Mouse (Mus musculus) kidney, postnatal 0 days (tissue): ENCODE results near the gene Cisd2. TPM values are rescaled to one million over a fixed set of nuclear protein-coding genes. Genes with fewer than 3 reads are reported as not detected.
A peak's percentile ranks its signal among the peaks of the same experiment; 100 is the strongest.

Experiments
- ATAC-seq: fragments of 200-750 bp; cut with Nextera tagmentation; replicated peaks from 2 replicates; pipeline ENCODE4 v1.8.0; 2017; ENCODE audit warnings: low read depth, moderate number of reproducible peaks, moderate TSS enrichment, moderate library complexity; ENCODE audit not compliant: low FRiP score
- DNase-seq: peaks from one replicate; pipeline ENCODE4 v3.0.0-alpha.2; 2016; ENCODE audit warnings: low spot score
- H3K27ac ChIP-seq: fragments of 300-500 bp; sonication (generic); 2 replicates; pipeline ENCODE4 v1.5.1; 2014; ENCODE audit warnings: mild to moderate bottlenecking
- H3K27me3 ChIP-seq: fragments of 300-500 bp; sonication (generic); 2 replicates; pipeline ENCODE4 v1.6.1; 2014; ENCODE audit warnings: low read length, mixed read lengths; ENCODE audit not compliant: insufficient read depth
- H3K36me3 ChIP-seq: fragments of 300-500 bp; sonication (generic); 2 replicates; pipeline ENCODE4 v1.6.1; 2014; ENCODE audit warnings: low read length, mixed read lengths; ENCODE audit not compliant: insufficient read depth
- H3K4me1 ChIP-seq: fragments of 300-500 bp; sonication (generic); replicated peaks from 2 replicates; pipeline ENCODE4 v1.6.1; 2014; ENCODE audit warnings: antibody characterized with exemption, low read length, mixed read lengths; ENCODE audit not compliant: insufficient read depth
- H3K4me2 ChIP-seq: fragments of 300-500 bp; sonication (generic); 2 replicates; pipeline ENCODE4 v1.6.1; 2014; ENCODE audit warnings: mild to moderate bottlenecking, low read length, moderate library complexity, mixed read lengths
- H3K4me3 ChIP-seq: fragments of 300-500 bp; sonication (generic); replicated peaks from 2 replicates; pipeline ENCODE4 v1.5.1; 2014; ENCODE audit warnings: low read depth, low read length
- H3K9ac ChIP-seq: fragments of 300-500 bp; sonication (generic); 2 replicates; pipeline ENCODE4 v1.6.1; 2014; ENCODE audit warnings: low read depth, low read length
- H3K9me3 ChIP-seq: fragments of 300-500 bp; sonication (generic); replicated peaks from 2 replicates; pipeline ENCODE4 v1.6.1; 2016; ENCODE audit warnings: low read length, inconsistent platforms, mixed read lengths
- CTCF ChIP-seq: IDR thresholded peaks from 2 replicates; pipeline ENCODE4 v1.5.1; 2016; ENCODE audit warnings: antibody characterized with exemption, low read depth, mild to moderate bottlenecking, moderate library complexity
- WGBS: fragments of 180-500 bp; shearing (Covaris S2); extraction: QIAGEN DNeasy Blood & Tissue Kit; methylation state at CpG from one replicate; pipeline ENCODE4 v1.1.7; 2014; 5-methylcytosine and 5-hydroxymethylcytosine counted together
- polyA plus RNA-seq: library from polyadenylated mRNA; unstranded; fragments of >200 nt; fragmentation: Nextera tagmentation; extraction: Ambion mirVana; gene quantifications from 2 replicates; pipeline ENCODE4 v1.2.1, GENCODE M21; 2015

Gene Cisd2
- polyA plus RNA-seq = 57.8 and 65.2 TPM in 2 replicates

- H3K4me2 ChIP-seq = peak within 1 kb of the TSS; percentile 77
- peaks cover 13% of the 10 kb centered on the region; the same call in 1 of the 2 replicates for H3K4me1 ChIP-seq
- no peaks in the 10 kb centered on the region for H3K9me3 ChIP-seq
- DNase-seq (no peak), ATAC-seq (peak; percentile 26; the same call in 1 of the 2 replicates)
- peak within 1 kb of the TSS; percentile 82 for H3K9ac ChIP-seq
- H3K36me3 ChIP-seq = no peaks in the 10 kb centered on the region
- H3K27me3 ChIP-seq = no peaks in the 10 kb centered on the region
- WGBS = 2% methylated on average over 8 of the region's 8 CpGs
- H3K27ac ChIP-seq = peak within 1 kb of the TSS; percentile 97
- peak within 1 kb of the TSS; percentile 80 for H3K4me3 ChIP-seq
- no peak for TF ChIP-seq CTCF
Observed at GRCm38 (mm10) chr3:135423608-135424212, at the start of gene Cisd2. Gene Cisd2, minus strand, starts transcription at chr3:135423925.

GRCm38 (mm10) chr3:135470823-135471222 is 47.1 kb upstream of the Cisd2 start:
- no peak overlapping the region for H3K9ac ChIP-seq
- no peak overlapping the region for H3K4me2 ChIP-seq
- H3K27ac ChIP-seq = no peak overlapping the region
- no peaks in the 10 kb centered on the region for H3K4me1 ChIP-seq
- 67% methylated on average over 1 of the region's 1 CpGs for WGBS
- no peaks in the 10 kb centered on the region for H3K36me3 ChIP-seq
- no peak for DNase-seq
- no peak for TF ChIP-seq CTCF
- H3K27me3 ChIP-seq = no peaks in the 10 kb centered on the region
- no peak for ATAC-seq
- H3K4me3 ChIP-seq = no peak overlapping the region
- H3K9me3 ChIP-seq = no peaks in the 10 kb centered on the region

GRCm38 (mm10) chr3:135469974-135470373 is 46.2 kb upstream of the Cisd2 start:
- Histone ChIP-seq H3K27ac (no peak overlapping the region), H3K4me3 (no peak overlapping the region)
- 33% methylated on average over 4 of the region's 4 CpGs for WGBS

GRCm38 (mm10) chr3:135469146-135469545 is 45.4 kb upstream of the Cisd2 start:
- Histone ChIP-seq H3K4me1 (no peaks in the 10 kb centered on the region), H3K4me3 (no peak overlapping the region), H3K9ac (no peak overlapping the region), H3K4me2 (no peak overlapping the region), H3K27ac (no peak overlapping the region), H3K27me3 (no peaks in the 10 kb centered on the region), H3K36me3 (0 out of 2 replicates have a peak, but pooled peaks cover 3% of the 10 kb centered on the region), H3K9me3 (no peaks in the 10 kb centered on the region)
- WGBS = 47% methylated on average over 3 of the region's 3 CpGs
- DNase-seq (no peak), ATAC-seq (peak; percentile 35; the same call in 1 of the 2 replicates)
- no peak for TF ChIP-seq CTCF

More at GRCm38 (mm10) chr3:135469974-135470373, 46.2 kb upstream of the Cisd2 start:
- DNase-seq (peak; percentile 36), ATAC-seq (no peak; the same call in 1 of the 2 replicates)
- Histone ChIP-seq H3K36me3 (no peaks in the 10 kb centered on the region), H3K9ac (no peak overlapping the region), H3K4me2 (no peak overlapping the region), H3K9me3 (no peaks in the 10 kb centered on the region), H3K27me3 (no peaks in the 10 kb centered on the region), H3K4me1 (no peaks in the 10 kb centered on the region)
- TF ChIP-seq CTCF = no peak

GRCm38 (mm10) chr3:135468402-135468801 is 44.7 kb upstream of the Cisd2 start:
- no peak for TF ChIP-seq CTCF
- H3K4me3 ChIP-seq = no peak overlapping the region
- DNase-seq (no peak), ATAC-seq (no peak)
- H3K4me1 ChIP-seq = no peaks in the 10 kb centered on the region
- 85% methylated on average over 1 of the region's 1 CpGs for WGBS
- no peak overlapping the region for H3K4me2 ChIP-seq
- no peaks in the 10 kb centered on the region for H3K9me3 ChIP-seq
- no peaks in the 10 kb centered on the region for H3K27me3 ChIP-seq
- H3K27ac ChIP-seq = no peak overlapping the region
- 0 out of 2 replicates have a peak, but pooled peaks cover 3% of the 10 kb centered on the region for H3K36me3 ChIP-seq
- H3K9ac ChIP-seq = no peak overlapping the region

GRCm38 (mm10) chr3:135458981-135459380 is 35.3 kb upstream of the Cisd2 start:
- peaks cover 22% of the 10 kb centered on the region; the same call in 1 of the 2 replicates for H3K36me3 ChIP-seq
- no peak overlapping the region for H3K27ac ChIP-seq
- H3K27me3 ChIP-seq = no peaks in the 10 kb centered on the region
- ATAC-seq (no peak), DNase-seq (no peak)
- TF ChIP-seq CTCF = no peak
- no peak overlapping the region for H3K9ac ChIP-seq
- no peak overlapping the region for H3K4me2 ChIP-seq
- no peaks in the 10 kb centered on the region for H3K4me1 ChIP-seq
- H3K4me3 ChIP-seq = no peak overlapping the region
- H3K9me3 ChIP-seq = no peaks in the 10 kb centered on the region
